Mouse (Mus musculus): Measurements from ENCODE around the gene Gfy.

DNA sequence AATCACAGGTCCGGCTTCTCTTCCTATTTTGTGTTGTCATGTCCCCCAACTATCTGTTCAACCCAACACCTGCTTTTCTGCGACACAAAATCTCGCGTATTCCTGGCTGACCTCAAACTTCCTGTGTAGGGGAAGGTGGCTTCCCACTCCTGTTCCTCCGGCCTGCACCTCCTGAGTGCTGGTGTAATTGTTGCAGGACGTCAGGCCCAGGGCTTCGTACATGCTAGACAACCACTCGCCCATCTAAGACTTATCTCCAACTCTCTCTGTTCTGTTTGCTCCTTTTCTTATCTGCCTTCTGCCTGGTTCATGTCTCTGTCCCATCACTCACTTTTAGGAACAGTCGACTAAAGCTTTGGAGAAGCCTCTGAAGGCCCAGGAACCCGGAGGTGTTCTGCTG, 31.7 kb upstream of the Gfy start:
- TF ChIP-seq CTCF (IDR thresholded peaks at IDR 0.05): no peak
- TF ChIP-seq EP300 (IDR thresholded peaks at IDR 0.05; ENCODE audit: insufficient read depth, low read depth, low read length): no peak

Measured in heart, adult 2 months (tissue).